Mouse (Mus musculus) stomach, embryonic 15.5 days (tissue): ENCODE measurements around the gene Gsap. TPM values are rescaled to one million over a fixed set of nuclear protein-coding genes. Genes with fewer than 3 reads are reported as not detected.
"Not testable (repeated sequence)": the region's sequence is repeated elsewhere in the genome, so short reads cannot be mapped to it uniquely, and the experiment has no call there.

Experiments used
- ATAC-seq: fragments of 200-750 bp; cut with Nextera tagmentation; 2 replicates; pipeline ENCODE4 v1.8.0; 2017; ENCODE audit warnings: low read depth, moderate number of reproducible peaks, moderate TSS enrichment; ENCODE audit not compliant: insufficient read depth, low FRiP score
- H3K27ac ChIP-seq: fragments of 300-500 bp; sonication (generic); 2 replicates; pipeline ENCODE4 v1.5.1; 2015; ENCODE audit warnings: mild to moderate bottlenecking, inconsistent platforms
- H3K27me3 ChIP-seq: fragments of 300-500 bp; sonication (generic); replicated peaks from 2 replicates; pipeline ENCODE4 v1.6.1; 2015; ENCODE audit warnings: inconsistent platforms
- H3K36me3 ChIP-seq: fragments of 300-500 bp; sonication (generic); 2 replicates; pipeline ENCODE4 v1.6.1; 2015; ENCODE audit warnings: inconsistent platforms
- H3K4me1 ChIP-seq: fragments of 300-500 bp; sonication (generic); 2 replicates; pipeline ENCODE4 v1.6.1; 2015; ENCODE audit warnings: inconsistent platforms
- H3K4me2 ChIP-seq: fragments of 300-500 bp; sonication (generic); 2 replicates; pipeline ENCODE4 v1.6.1; 2015; ENCODE audit warnings: mild to moderate bottlenecking, inconsistent platforms
- H3K4me3 ChIP-seq: fragments of 300-500 bp; sonication (generic); replicated peaks from 2 replicates; pipeline ENCODE4 v1.5.1; 2015; ENCODE audit warnings: inconsistent platforms
- H3K9ac ChIP-seq: fragments of 300-500 bp; sonication (generic); 2 replicates; pipeline ENCODE4 v1.6.1; 2015; ENCODE audit warnings: inconsistent platforms
- H3K9me3 ChIP-seq: fragments of 300-500 bp; sonication (generic); 2 replicates; pipeline ENCODE4 v1.6.1; 2016; ENCODE audit warnings: inconsistent platforms
- WGBS: fragments of 180-500 bp; shearing (Covaris S2); methylation state at CpG from one replicate; pipeline ENCODE4 v1.1.7; 2015; 5-methylcytosine and 5-hydroxymethylcytosine counted together
- polyA plus RNA-seq: library from polyadenylated mRNA; unstranded; fragments of >200 nt; fragmentation: Nextera tagmentation; extraction: Ambion mirVana; gene quantifications from 2 replicates; pipeline ENCODE4 v1.2.1, GENCODE M21; 2015

Gsap gene
- polyA plus RNA-seq, 1 experiment from 2014 or later = 2.9 TPM

DNA sequence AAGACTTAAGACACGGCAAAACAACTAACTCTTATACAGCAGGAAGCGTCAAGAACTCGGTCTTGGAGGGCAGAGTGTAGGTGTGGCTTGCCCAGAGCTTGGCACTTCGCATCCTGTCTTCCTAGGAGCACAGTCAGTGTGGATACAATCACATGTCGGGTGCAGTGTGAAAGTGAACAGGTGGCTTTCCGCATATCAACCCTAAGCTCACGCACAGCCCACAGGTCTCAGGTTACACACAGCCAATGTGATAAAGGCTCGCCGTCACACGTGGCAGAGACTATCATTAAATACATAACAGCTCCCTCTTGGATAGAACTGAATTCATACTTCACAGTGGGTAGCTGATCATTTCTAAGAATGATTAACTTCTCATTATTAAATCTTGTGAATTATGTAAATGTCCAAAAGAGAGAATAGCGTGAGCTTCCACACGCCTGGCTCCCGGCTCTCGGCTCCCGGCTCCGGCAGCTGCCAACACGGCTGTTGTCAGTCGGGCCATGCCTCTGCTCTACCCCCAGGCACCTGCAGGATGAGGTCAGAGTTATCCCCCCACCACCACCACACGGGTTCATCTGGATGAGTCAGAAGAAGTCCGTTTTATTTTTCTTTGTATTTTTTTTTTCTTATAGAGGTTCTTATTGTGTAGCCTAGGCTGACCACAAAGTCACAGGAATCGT lies 113.2 kb downstream of the Gsap start:
- no peaks in the 10 kb centered on the region for H3K4me1 ChIP-seq
- H3K9ac ChIP-seq = no peak overlapping the region
- H3K4me3 ChIP-seq = no peak overlapping the region
- WGBS = 53% methylated on average over 21 of the region's 21 CpGs
- peak; percentile 95 for ATAC-seq
- no peaks in the 10 kb centered on the region for H3K27me3 ChIP-seq
- H3K4me2 ChIP-seq = no peak overlapping the region
- no peak overlapping the region for H3K27ac ChIP-seq
- H3K9me3 ChIP-seq = no peaks in the 10 kb centered on the region
- H3K36me3 ChIP-seq = no peaks in the 10 kb centered on the region

GRCm38 (mm10) chr5:21300058-21300457 lies 114.0 kb downstream of the Gsap start:
- no peaks in the 10 kb centered on the region for H3K27me3 ChIP-seq
- H3K27ac ChIP-seq = no peak overlapping the region
- no peak overlapping the region for H3K9ac ChIP-seq
- no peaks in the 10 kb centered on the region for H3K4me1 ChIP-seq
- no peak for ATAC-seq
- WGBS = 89% methylated on average over 3 of the region's 3 CpGs
- H3K4me3 ChIP-seq = no peak overlapping the region
- H3K9me3 ChIP-seq = no peaks in the 10 kb centered on the region
- no peak overlapping the region for H3K4me2 ChIP-seq
- H3K36me3 ChIP-seq = no peaks in the 10 kb centered on the region

DNA sequence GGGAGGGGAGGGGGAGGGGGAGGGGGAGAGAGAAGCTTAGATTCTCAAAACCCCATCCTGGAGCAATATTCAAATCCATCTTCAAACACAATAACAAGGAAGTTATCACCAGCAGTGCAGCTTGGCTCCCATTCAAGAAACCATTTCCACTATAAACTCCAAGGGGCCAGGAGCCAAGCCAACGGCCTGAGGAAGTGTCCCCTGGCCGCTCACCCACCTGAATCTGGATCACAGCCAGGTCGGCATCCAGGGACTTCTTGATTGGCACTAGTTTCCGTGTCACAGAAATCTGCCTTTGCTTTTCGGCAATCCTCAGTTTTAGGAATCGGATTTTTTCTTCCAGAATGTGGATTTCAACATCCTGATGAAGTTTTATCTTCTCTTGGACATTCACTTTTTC lies 115.0 kb downstream of the Gsap start:
- Histone ChIP-seq H3K27ac (no peak overlapping the region), H3K4me2 (no peak overlapping the region), H3K4me1 (no peaks in the 10 kb centered on the region), H3K36me3 (no peaks in the 10 kb centered on the region), H3K27me3 (no peaks in the 10 kb centered on the region), H3K4me3 (no peak overlapping the region), H3K9me3 (no peaks in the 10 kb centered on the region), H3K9ac (no peak overlapping the region)
- ATAC-seq = no peak
- WGBS = 72% methylated on average over 6 of the region's 6 CpGs

- no peaks in the 10 kb centered on the region for H3K27me3 ChIP-seq
These were observed 121.1 kb downstream of the Gsap start for GRCm38 (mm10) chr5:21307165-21307564.

GRCm38 (mm10) chr5:21314696-21315095 lies 128.6 kb downstream of the Gsap start:
- no peaks in the 10 kb centered on the region for H3K4me1 ChIP-seq
- H3K9ac ChIP-seq = no peak overlapping the region
- no peak overlapping the region for H3K27ac ChIP-seq
- WGBS = 81% methylated on average over 3 of the region's 3 CpGs
- H3K27me3 ChIP-seq = no peaks in the 10 kb centered on the region
- no peaks in the 10 kb centered on the region for H3K9me3 ChIP-seq
- no peak overlapping the region for H3K4me2 ChIP-seq
- ATAC-seq = no peak
- no peak overlapping the region for H3K4me3 ChIP-seq
- H3K36me3 ChIP-seq = no peaks in the 10 kb centered on the region

More at GRCm38 (mm10) chr5:21307165-21307564, 121.1 kb downstream of the Gsap start:
- Histone ChIP-seq H3K9me3 (no peaks in the 10 kb centered on the region), H3K9ac (no peak overlapping the region), H3K4me3 (no peak overlapping the region), H3K36me3 (no peaks in the 10 kb centered on the region), H3K27ac (no peak overlapping the region), H3K4me2 (no peak overlapping the region), H3K4me1 (no peaks in the 10 kb centered on the region)
- no peak for ATAC-seq
- 75% methylated on average over 5 of the region's 5 CpGs for WGBS

- Histone ChIP-seq H3K4me1 (0 out of 2 replicates have a peak, but pooled peaks cover 2% of the 10 kb centered on the region), H3K27ac (no peak overlapping the region), H3K4me3 (no peak overlapping the region), H3K36me3 (no peaks in the 10 kb centered on the region), H3K9me3 (no peaks in the 10 kb centered on the region), H3K27me3 (no peaks in the 10 kb centered on the region), H3K9ac (no peak overlapping the region), H3K4me2 (no peak overlapping the region)
- WGBS = 66% methylated on average over 2 of the region's 2 CpGs
- no peak for ATAC-seq
These were observed 134.1 kb downstream of the Gsap start for GRCm38 (mm10) chr5:21320138-21320537.

GRCm38 (mm10) chr5:21326494-21326893 lies 140.4 kb downstream of the Gsap start:
- H3K4me3 ChIP-seq = no peak overlapping the region
- no peak for ATAC-seq
- H3K27me3 ChIP-seq = no peaks in the 10 kb centered on the region
- no peak overlapping the region for H3K4me2 ChIP-seq
- H3K27ac ChIP-seq = no peak overlapping the region
- no peaks in the 10 kb centered on the region for H3K9me3 ChIP-seq
- no peaks in the 10 kb centered on the region for H3K36me3 ChIP-seq
- peaks cover 6% of the 10 kb centered on the region for H3K4me1 ChIP-seq
- H3K9ac ChIP-seq = no peak overlapping the region
- WGBS = 34% methylated on average over 1 of the region's 1 CpGs

DNA sequence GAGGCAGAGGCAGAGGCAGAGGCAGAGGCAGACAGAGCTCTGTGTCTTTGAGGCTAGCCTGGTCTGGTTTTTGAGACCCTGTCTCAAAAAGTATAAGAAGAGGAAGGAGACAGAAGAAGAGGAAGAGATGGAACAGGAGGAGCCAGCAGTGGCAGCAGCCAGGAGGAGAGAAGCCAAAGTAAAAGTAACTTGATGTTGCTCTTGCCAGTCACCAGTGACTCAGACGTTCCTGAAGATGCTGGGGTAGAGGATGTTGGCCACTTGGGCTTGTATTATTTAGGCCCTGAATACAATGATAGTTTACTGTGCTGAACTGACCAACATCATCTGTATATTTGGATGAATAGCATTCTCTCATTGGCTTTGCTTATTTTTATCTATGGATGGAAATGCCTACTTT lies 142.5 kb downstream of the Gsap start:
- no peak overlapping the region for H3K4me3 ChIP-seq
- no peak overlapping the region for H3K4me2 ChIP-seq
- 58% methylated on average over 1 of the region's 1 CpGs for WGBS
- H3K9ac ChIP-seq = no peak overlapping the region
- no peak overlapping the region for H3K27ac ChIP-seq
- no peaks in the 10 kb centered on the region for H3K9me3 ChIP-seq
- peaks cover 4% of the 10 kb centered on the region for H3K4me1 ChIP-seq
- H3K36me3 ChIP-seq = no peaks in the 10 kb centered on the region
- no peak for ATAC-seq
- H3K27me3 ChIP-seq = no peaks in the 10 kb centered on the region

DNA sequence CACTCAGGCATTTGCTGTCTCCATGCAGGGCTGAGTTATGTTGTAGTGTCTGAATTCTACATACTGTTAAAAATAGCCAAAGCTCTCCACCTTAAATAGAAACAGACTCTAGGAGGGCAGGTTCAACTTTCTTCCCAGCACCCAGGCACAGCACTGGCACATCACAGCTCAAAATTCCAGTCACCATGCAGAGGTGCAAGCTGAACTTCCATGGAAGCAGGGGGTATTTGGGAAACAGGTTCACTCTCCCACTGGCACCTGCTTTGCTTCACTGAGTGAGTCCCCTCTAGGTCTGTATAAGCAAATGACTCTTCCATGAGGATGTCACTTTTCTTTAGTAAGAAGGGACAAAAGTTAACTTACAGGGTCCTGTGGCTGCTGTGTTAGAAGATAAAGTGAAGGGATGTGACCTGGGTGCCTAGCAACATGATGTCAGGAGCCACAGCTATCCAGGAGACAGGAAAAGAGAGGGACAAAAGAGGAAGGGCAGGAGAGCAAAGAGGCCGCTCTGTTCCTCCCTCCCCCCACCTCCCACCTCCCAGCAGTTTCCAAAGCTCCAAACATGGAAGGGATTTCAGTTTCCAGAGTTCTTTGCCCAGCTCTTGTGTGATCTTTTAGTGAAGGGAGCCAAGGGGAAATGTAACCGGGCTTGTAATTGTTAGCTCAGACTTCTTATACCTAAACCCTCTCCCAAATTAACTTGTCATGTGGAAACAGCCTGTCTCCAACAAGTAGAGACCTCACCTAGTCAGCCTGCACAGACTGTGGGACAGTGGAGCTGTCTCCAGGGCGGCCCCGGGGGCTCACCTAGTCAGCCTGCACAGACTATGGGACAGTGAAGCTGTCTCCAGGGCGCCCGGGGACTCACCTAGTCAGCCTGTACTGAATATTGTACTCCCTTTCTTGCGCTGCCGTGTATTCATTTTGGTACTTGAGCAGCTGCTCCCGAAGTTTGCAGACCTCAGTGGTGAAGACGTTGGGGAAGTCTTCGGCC lies 143.9 kb downstream of the Gsap start:
- 49% methylated on average over 11 of the region's 11 CpGs for WGBS
- Histone ChIP-seq H3K36me3 (no peaks in the 10 kb centered on the region), H3K4me3 (no peak overlapping the region), H3K4me1 (peaks cover 4% of the 10 kb centered on the region), H3K9ac (no peak overlapping the region), H3K27me3 (no peaks in the 10 kb centered on the region), H3K4me2 (no peak overlapping the region), H3K27ac (peak overlapping the region; percentile 73), H3K9me3 (no peaks in the 10 kb centered on the region)
- ATAC-seq = no peak

DNA sequence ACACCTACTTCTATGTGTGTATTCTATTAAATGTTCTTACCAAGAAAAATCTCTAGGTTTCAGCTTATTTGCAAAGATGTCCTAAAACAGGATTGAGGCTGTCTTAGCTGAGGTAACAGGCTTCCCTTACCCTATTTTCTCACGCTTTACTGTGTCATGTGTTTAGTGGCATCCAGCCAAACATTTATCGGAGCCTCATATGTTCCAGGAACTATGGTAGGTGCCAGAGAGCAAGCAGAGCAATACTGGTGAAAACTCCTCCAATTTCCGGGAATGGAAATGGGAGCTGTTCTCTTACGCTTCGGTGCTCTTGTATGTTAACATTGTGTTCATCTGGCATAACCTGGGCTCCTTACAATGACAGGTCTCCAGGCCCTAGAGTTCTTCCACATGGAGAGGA lies 145.6 kb downstream of the Gsap start:
- Histone ChIP-seq H3K4me3 (no peak overlapping the region), H3K9ac (no peak overlapping the region), H3K4me2 (no peak overlapping the region), H3K9me3 (no peaks in the 10 kb centered on the region), H3K4me1 (peaks cover 4% of the 10 kb centered on the region), H3K27ac (no peak overlapping the region; the same call in 1 of the 2 replicates), H3K36me3 (no peaks in the 10 kb centered on the region), H3K27me3 (no peaks in the 10 kb centered on the region)
- peak; percentile 27; the same call in 1 of the 2 replicates for ATAC-seq
- 64% methylated on average over 5 of the region's 5 CpGs for WGBS

GRCm38 (mm10) chr5:21332119-21332518 lies 146.1 kb downstream of the Gsap start:
- WGBS = 86% methylated on average over 1 of the region's 1 CpGs
- no peak for ATAC-seq
- Histone ChIP-seq H3K9ac (no peak overlapping the region), H3K27ac (no peak overlapping the region), H3K4me1 (peaks cover 4% of the 10 kb centered on the region), H3K4me3 (no peak overlapping the region), H3K9me3 (no peaks in the 10 kb centered on the region), H3K4me2 (no peak overlapping the region), H3K27me3 (no peaks in the 10 kb centered on the region), H3K36me3 (no peaks in the 10 kb centered on the region)

DNA sequence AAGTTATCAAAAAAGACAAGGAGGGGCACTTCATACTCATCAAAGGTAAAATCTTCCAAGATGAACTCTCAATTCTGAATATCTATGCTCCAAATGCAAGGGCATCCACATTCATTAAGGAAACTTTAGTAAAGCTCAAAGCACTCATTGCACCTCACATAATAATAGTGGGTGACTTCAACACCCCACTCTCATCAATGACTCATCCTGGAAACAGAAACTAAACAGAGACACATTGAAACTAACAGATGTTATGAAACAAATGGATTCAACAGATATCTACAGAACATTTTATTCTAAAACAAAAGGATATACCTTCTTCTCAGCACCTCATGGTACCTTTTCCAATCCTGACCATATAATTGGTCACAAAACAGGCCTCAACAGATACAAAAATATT lies 156.2 kb downstream of the Gsap start:
- not testable (repeated sequence) for H3K9ac ChIP-seq, H3K27ac ChIP-seq, H3K27me3 ChIP-seq, H3K4me1 ChIP-seq, H3K9me3 ChIP-seq, ATAC-seq, H3K4me3 ChIP-seq, H3K36me3 ChIP-seq, H3K4me2 ChIP-seq
